Mouse (Mus musculus): Measurements from ENCODE around the gene Mrpl2.
A peak's percentile ranks its signal among the peaks of the same experiment; 100 is the strongest.

The Mrpl2 gene

GRCm38 (mm10) chr17:46673850-46674529 lies 28.0 kb downstream of the Mrpl2 start, which contains the start of gene Rrp36:
Gene Rrp36, minus strand, starts transcription at chr17:46674352.
- DNase-seq: peak; percentile 95

- no peak for DNase-seq
Observed at GRCm38 (mm10) chr17:46674530-46675283, 28.7 kb downstream of the Mrpl2 start.

- DNase-seq: peak; percentile 47
Observed at GRCm38 (mm10) chr17:46678416-46678815, 32.4 kb downstream of the Mrpl2 start, which contains the start of gene Mea1. Gene Mea1, plus strand, starts transcription at chr17:46678793.

GRCm38 (mm10) chr17:46678911-46679310 lies 32.9 kb downstream of the Mrpl2 start:
- no peak for DNase-seq

GRCm38 (mm10) chr17:46679843-46680759 lies 34.1 kb downstream of the Mrpl2 start:
- DNase-seq: peak; percentile 65

GRCm38 (mm10) chr17:46680760-46681373 lies 34.8 kb downstream of the Mrpl2 start, which contains the start of gene Klhdc3:
Gene Klhdc3, minus strand, starts transcription at chr17:46680914.
- peak; percentile 99 for DNase-seq

- no peak for DNase-seq
Observed at GRCm38 (mm10) chr17:46681466-46682118, 35.6 kb downstream of the Mrpl2 start.

- no peak for DNase-seq
Observed at GRCm38 (mm10) chr17:46682654-46683389, 36.8 kb downstream of the Mrpl2 start.

GRCm38 (mm10) chr17:46685913-46686312 lies 39.9 kb downstream of the Mrpl2 start:
- DNase-seq: no peak

GRCm38 (mm10) chr17:46690665-46691064 lies 44.6 kb downstream of the Mrpl2 start:
- DNase-seq: no peak

- DNase-seq: no peak
Observed at GRCm38 (mm10) chr17:46691390-46691789, 45.4 kb downstream of the Mrpl2 start.

GRCm38 (mm10) chr17:46694517-46695063 lies 48.6 kb downstream of the Mrpl2 start:
- no peak for DNase-seq

GRCm38 (mm10) chr17:46698515-46698914 lies 52.5 kb downstream of the Mrpl2 start:
- no peak for DNase-seq

GRCm38 (mm10) chr17:46699245-46699644 lies 53.2 kb downstream of the Mrpl2 start:
- no peak for DNase-seq
